15 mouse cellular contexts compared by ENCODE assay signal in the genomic region with DNA sequence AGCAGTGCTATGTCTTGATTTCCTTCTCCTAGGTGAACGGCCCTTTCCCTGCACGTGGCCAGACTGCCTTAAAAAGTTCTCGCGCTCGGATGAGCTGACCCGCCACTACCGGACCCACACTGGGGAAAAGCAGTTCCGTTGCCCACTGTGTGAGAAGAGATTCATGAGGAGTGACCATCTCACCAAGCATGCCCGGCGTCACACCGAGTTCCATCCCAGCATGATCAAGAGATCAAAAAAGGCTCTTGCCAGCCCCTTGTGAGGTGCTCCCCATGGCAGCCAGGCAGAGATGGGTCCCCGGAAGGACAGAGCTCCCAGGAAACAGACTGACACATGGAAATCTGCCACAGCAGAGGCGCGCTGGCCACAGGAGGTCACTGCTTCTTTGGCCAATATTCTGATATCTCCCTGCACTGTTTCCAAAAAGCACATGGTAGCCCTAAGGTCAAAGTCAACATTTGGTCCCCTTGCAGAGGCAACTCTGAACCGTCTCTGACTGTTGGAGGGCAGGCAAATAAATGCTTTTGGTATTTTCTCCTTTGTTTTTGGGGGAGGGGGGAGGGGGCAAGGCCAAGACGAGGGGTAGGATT.
"Had no signal": no experiment of that assay in that cellular context is flagged by ENCODE, and none has a peak within 500 bp of the region (broad histone marks: within the 10 kb centered on the region; RNA-seq: fewer than 3 reads in every experiment).

No protein-coding gene starts in this region.

- H3K27me3 ChIP-seq: limb, embryonic 13.5 days; liver, embryonic 12.5 days; neural tube, embryonic 15.5 days had no signal

- DNase-seq: kidney, postnatal 36 days; left cerebral cortex, postnatal 4 days; lung, embryonic 14.5 days; lung, postnatal 10 days; lung, postnatal 4 days; midbrain, embryonic 14.5 days; right cerebral cortex, adult 18-20 months; right cerebral cortex, postnatal 25 days; thymus, postnatal 36 days had no signal

- ATAC-seq: liver, embryonic 12.5 days had no signal

- H3K27ac ChIP-seq: kidney, postnatal 0 days; limb, embryonic 13.5 days; liver, embryonic 12.5 days; midbrain, embryonic 10.5 days; neural tube, embryonic 15.5 days had no signal

- H3K4me3 ChIP-seq: limb, embryonic 13.5 days; liver, embryonic 12.5 days; midbrain, embryonic 10.5 days; myocyte; neural tube, embryonic 15.5 days had no signal
